Mouse (Mus musculus): ENCODE measurements around the gene Tmem212. TPM values are rescaled to one million over a fixed set of nuclear protein-coding genes. Genes with fewer than 3 reads are reported as not detected.

The Tmem212 gene
- total and polyA plus RNA-seq, 2 experiments from 2014 or later: 4.3 to 4.7 TPM

GRCm38 (mm10) chr3:27861086-27861485, 35.1 kb downstream of the Tmem212 start:
- no peak for TF ChIP-seq CTCF (IDR thresholded peaks at IDR 0.05; ENCODE audit: low read depth)
- 92% methylated on average over 6 of the region's 6 CpGs for WGBS
- peaks cover 12% of the 10 kb centered on the region; the same call in 1 of the 2 replicates for H3K4me1 ChIP-seq (ENCODE audit: insufficient read depth)
- H3K9me3 ChIP-seq (ENCODE audit: low read length): no peaks in the 10 kb centered on the region
- H3K36me3 ChIP-seq (ENCODE audit: insufficient read depth): no peaks in the 10 kb centered on the region
- ATAC-seq (no peak), DNase-seq (no peak)
- H3K4me3 ChIP-seq (ENCODE audit: low read depth, low read length): no peak overlapping the region
- no peak overlapping the region for H3K4me2 ChIP-seq (ENCODE audit: low read depth)
- H3K27ac ChIP-seq (ENCODE audit: low read depth, low read length): no peak overlapping the region
- no peak overlapping the region for H3K9ac ChIP-seq
- 0 out of 2 replicates have a peak, but pooled peaks cover 6% of the 10 kb centered on the region for H3K27me3 ChIP-seq (ENCODE audit: insufficient read depth, low read length)

GRCm38 (mm10) chr3:27859161-27859561, 37.0 kb downstream of the Tmem212 start:
- Histone ChIP-seq H3K27me3 (ENCODE audit: insufficient read depth, low read length) (0 out of 2 replicates have a peak, but pooled peaks cover 6% of the 10 kb centered on the region), H3K27ac (ENCODE audit: low read depth, low read length) (no peak overlapping the region), H3K9me3 (ENCODE audit: low read length) (no peaks in the 10 kb centered on the region), H3K36me3 (ENCODE audit: insufficient read depth) (no peaks in the 10 kb centered on the region), H3K4me1 (ENCODE audit: insufficient read depth) (peaks cover 12% of the 10 kb centered on the region; the same call in 1 of the 2 replicates), H3K4me3 (ENCODE audit: low read depth, low read length) (no peak overlapping the region), H3K4me2 (ENCODE audit: low read depth) (no peak overlapping the region), H3K9ac (no peak overlapping the region)
- ATAC-seq (no peak), DNase-seq (no peak)
- 13% methylated on average over 5 of the region's 5 CpGs for WGBS
- no peak for TF ChIP-seq CTCF (IDR thresholded peaks at IDR 0.05; ENCODE audit: low read depth)

DNA sequence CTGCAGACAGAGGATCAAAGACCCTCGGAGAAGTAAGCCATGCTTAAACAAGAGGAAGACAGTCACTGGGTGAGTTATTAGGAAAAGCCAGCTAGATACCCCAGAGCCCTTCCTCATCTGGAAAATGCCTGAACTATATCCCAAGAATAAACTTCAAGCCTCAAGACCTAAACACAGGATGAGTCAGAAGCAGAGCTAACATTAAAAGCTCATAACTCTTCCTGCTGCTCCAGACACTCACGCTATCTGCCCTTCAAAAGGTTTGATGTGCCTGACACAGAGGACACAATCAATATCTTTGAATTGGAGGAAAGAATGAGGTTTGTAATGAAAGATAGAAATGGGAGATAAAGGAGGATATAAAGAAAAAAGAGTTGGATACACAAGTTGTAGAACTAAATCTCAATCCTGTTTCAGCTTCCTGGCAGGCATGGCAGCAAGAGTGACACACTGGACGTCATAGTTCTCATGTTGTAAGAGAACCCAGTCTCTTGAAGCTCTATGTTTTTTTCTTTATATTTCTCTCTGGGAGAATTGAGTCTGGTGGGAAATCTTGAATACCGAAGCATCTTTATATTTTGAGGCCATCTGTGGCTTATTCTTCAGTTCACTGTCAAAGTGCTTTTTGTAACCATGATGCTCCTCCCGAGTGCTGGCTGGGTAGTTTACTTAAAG, 37.6 kb downstream of the Tmem212 start:
- H3K4me2 ChIP-seq (ENCODE audit: low read depth): no peak overlapping the region
- no peaks in the 10 kb centered on the region for H3K9me3 ChIP-seq (ENCODE audit: low read length)
- H3K9ac ChIP-seq: no peak overlapping the region
- peaks cover 8% of the 10 kb centered on the region; the same call in 1 of the 2 replicates for H3K4me1 ChIP-seq (ENCODE audit: insufficient read depth)
- 0 out of 2 replicates have a peak, but pooled peaks cover 6% of the 10 kb centered on the region for H3K27me3 ChIP-seq (ENCODE audit: insufficient read depth, low read length)
- H3K4me3 ChIP-seq (ENCODE audit: low read depth, low read length): no peak overlapping the region
- no peak overlapping the region for H3K27ac ChIP-seq (ENCODE audit: low read depth, low read length)
- no peak for ATAC-seq
- TF ChIP-seq CTCF (IDR thresholded peaks at IDR 0.05; ENCODE audit: low read depth): no peak
- no peaks in the 10 kb centered on the region for H3K36me3 ChIP-seq (ENCODE audit: insufficient read depth)
- DNase-seq: no peak
- WGBS: 42% methylated on average over 5 of the region's 5 CpGs

DNA sequence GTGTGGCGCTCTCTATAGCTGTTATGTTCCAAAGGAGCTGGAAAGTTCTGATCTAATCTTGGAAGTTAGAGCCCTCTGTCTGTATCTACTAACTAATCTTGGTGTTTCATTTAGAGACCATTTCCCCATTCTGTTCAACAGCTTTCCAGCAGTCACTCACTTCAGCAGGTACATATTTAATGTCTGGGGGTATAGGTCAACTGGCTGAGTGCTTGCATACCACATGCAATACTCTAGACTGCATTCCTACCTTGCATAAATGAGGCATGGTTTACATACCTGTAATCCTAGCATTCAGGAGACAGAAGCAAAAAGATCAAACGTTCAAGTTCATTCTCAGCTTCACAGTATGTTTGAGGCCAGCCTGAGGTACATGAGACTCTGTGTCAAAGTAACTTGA, 39.9 kb downstream of the Tmem212 start:
- Histone ChIP-seq H3K9ac (no peak overlapping the region), H3K4me2 (ENCODE audit: low read depth) (no peak overlapping the region), H3K27ac (ENCODE audit: low read depth, low read length) (no peak overlapping the region), H3K4me3 (ENCODE audit: low read depth, low read length) (no peak overlapping the region), H3K27me3 (ENCODE audit: insufficient read depth, low read length) (0 out of 2 replicates have a peak, but pooled peaks cover 6% of the 10 kb centered on the region), H3K9me3 (ENCODE audit: low read length) (no peaks in the 10 kb centered on the region), H3K4me1 (ENCODE audit: insufficient read depth) (peaks cover 5% of the 10 kb centered on the region; the same call in 1 of the 2 replicates), H3K36me3 (ENCODE audit: insufficient read depth) (no peaks in the 10 kb centered on the region)
- ATAC-seq: no peak
- TF ChIP-seq CTCF (IDR thresholded peaks at IDR 0.05; ENCODE audit: low read depth): no peak
- 89% methylated on average over 2 of the region's 2 CpGs for WGBS
- DNase-seq: no peak

DNA sequence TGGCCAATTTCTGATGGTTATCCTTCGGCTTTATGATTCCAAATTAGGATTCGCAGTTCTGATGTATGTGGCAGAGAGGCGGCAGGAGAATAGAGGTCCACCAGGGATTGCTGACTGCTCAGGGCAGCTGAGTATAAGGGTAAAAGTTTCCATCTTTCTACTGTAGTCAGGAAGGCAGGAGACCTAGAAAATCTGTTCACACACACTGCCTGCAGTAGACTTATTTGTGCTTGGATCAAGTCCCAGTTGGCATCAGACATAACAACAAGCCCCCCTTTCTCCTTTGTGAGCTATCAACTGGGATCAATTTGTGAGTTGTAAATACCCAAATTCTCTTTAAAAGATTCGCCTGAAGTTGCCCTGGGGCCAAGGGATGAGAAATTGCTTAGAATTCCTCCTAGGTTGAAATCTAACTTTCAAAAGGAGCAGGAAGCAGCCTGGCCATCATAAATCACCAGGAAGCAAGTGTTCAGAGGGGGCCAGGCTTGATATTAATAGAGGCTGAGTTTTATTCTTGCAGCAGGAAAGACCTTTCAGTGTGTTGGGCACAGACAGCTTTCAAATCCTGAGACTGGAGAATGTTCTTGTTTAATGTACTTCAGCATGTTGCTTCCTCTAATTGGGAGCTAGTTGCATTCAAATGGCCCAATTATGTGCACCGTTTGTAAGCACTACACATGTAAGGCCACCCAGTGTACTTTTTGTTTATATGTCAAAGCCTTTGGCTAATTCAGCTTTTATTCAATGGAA, 41.6 kb downstream of the Tmem212 start:
- Histone ChIP-seq H3K36me3 (ENCODE audit: insufficient read depth) (no peaks in the 10 kb centered on the region), H3K9ac (no peak overlapping the region), H3K27me3 (ENCODE audit: insufficient read depth, low read length) (0 out of 2 replicates have a peak, but pooled peaks cover 6% of the 10 kb centered on the region), H3K9me3 (ENCODE audit: low read length) (no peaks in the 10 kb centered on the region), H3K27ac (ENCODE audit: low read depth, low read length) (no peak overlapping the region), H3K4me1 (ENCODE audit: insufficient read depth) (peaks cover 5% of the 10 kb centered on the region; the same call in 1 of the 2 replicates), H3K4me2 (ENCODE audit: low read depth) (no peak overlapping the region), H3K4me3 (ENCODE audit: low read depth, low read length) (no peak overlapping the region)
- 49% methylated on average over 5 of the region's 5 CpGs for WGBS
- DNase-seq: peak; percentile 32
- no peak for TF ChIP-seq CTCF (IDR thresholded peaks at IDR 0.05; ENCODE audit: low read depth)
- no peak; the same call in 1 of the 2 replicates for ATAC-seq

DNA sequence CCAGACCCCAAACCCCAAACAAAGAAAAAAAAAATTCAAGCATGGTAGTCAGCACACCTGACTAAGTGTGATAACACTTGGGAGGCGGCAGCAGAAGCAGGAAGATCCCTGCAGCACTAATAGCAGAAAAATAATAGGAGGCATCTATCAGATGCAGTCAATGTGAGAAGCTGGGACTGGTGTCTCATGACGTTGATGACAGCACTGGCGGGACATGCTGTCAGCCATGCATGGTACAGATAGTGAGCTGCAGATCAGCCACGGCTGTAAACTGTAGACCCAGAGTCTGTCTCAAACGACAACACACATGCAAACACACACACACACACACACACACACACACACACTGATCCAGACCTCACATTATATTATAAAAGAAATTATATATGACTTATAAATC, 52.9 kb downstream of the Tmem212 start:
- no peak overlapping the region for H3K27ac ChIP-seq (ENCODE audit: low read depth, low read length)
- no peaks in the 10 kb centered on the region for H3K27me3 ChIP-seq (ENCODE audit: insufficient read depth, low read length)
- WGBS: 86% methylated on average over 5 of the region's 5 CpGs
- H3K9ac ChIP-seq: no peak overlapping the region
- no peak for DNase-seq
- no peak for TF ChIP-seq CTCF (IDR thresholded peaks at IDR 0.05; ENCODE audit: low read depth)
- H3K36me3 ChIP-seq (ENCODE audit: insufficient read depth): no peaks in the 10 kb centered on the region
- no peaks in the 10 kb centered on the region for H3K4me1 ChIP-seq (ENCODE audit: insufficient read depth)
- H3K4me2 ChIP-seq (ENCODE audit: low read depth): no peak overlapping the region
- ATAC-seq: no peak
- H3K4me3 ChIP-seq (ENCODE audit: low read depth, low read length): no peak overlapping the region
- H3K9me3 ChIP-seq (ENCODE audit: low read length): no peaks in the 10 kb centered on the region

- DNase-seq: no peak
- Histone ChIP-seq H3K4me1 (ENCODE audit: insufficient read depth) (no peaks in the 10 kb centered on the region), H3K4me3 (ENCODE audit: low read depth, low read length) (no peak overlapping the region), H3K27ac (ENCODE audit: low read depth, low read length) (no peak overlapping the region), H3K36me3 (ENCODE audit: insufficient read depth) (no peaks in the 10 kb centered on the region), H3K9me3 (ENCODE audit: low read length) (no peaks in the 10 kb centered on the region), H3K4me2 (ENCODE audit: low read depth) (no peak overlapping the region), H3K27me3 (ENCODE audit: insufficient read depth, low read length) (no peaks in the 10 kb centered on the region), H3K9ac (no peak overlapping the region)
- TF ChIP-seq CTCF (IDR thresholded peaks at IDR 0.05; ENCODE audit: low read depth): no peak
- WGBS: 72% methylated on average over 5 of the region's 5 CpGs
- ATAC-seq: no peak
Observed at GRCm38 (mm10) chr3:27842856-27843255, 53.3 kb downstream of the Tmem212 start.

Measured in forebrain, postnatal 0 days (tissue).